Mouse (Mus musculus): Measurements from ENCODE around the gene Fam131c.

DNA sequence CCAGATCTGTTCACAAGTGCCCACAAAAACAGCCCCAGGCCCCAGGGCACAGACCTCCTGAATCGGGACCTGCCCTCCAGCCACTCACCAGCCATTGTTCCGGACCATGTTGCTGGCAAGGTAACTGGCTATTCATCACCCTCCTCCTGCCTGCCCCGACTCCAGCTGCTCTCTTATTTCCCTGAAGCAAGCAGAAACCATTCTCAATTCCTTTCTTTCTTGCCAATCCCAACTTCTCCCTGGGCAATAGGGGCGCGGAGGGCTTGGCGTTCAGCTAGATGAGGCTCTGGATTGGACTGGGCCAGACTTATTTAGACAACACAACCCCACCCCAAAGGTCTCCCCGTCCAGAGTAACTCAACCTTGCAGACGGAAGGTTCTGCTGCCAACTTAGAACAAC is 11.7 kb downstream of the Fam131c start:
- no peak for TF ChIP-seq CTCF (IDR thresholded peaks at IDR 0.05; ENCODE audit: low read depth)
- no peak for TF ChIP-seq EP300 (IDR thresholded peaks at IDR 0.05; ENCODE audit: low read depth)
